Mouse (Mus musculus): Measurements from ENCODE around the gene Slc4a10.

DNA sequence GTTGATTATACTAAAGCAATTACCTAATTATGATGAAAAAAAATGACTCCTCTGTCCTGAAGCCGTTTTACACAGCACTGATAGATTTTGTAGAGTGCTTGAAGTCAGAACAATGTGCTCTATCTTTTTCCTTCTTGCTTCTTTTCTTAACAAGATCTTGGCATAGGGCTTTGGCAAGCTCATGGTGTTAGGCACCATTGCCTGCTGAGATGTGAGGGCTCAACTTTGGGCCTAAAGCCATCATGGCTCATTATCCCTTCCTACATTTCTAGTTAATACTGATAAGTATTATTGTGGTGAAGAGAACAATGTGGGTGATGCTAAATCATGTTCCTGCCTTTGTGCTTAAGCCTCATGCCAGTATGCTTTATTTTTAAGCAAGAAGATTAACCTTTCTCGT lies 185.0 kb downstream of the Slc4a10 start:
- TF ChIP-seq GATA1 (IDR thresholded peaks at IDR 0.05; ENCODE audit: borderline replicate concordance, low read length) = no peak
- no peak for TF ChIP-seq CTCF (IDR thresholded peaks at IDR 0.05; ENCODE audit: low read depth, low read length)
- no peak for TF ChIP-seq POLR2AphosphoS5 (IDR thresholded peaks at IDR 0.05; ENCODE audit: insufficient replicate concordance, low read depth, low read length)
